Mouse (Mus musculus) erythroblast, embryonic 14.5 days (primary cell): ENCODE measurements around the gene Gm20521. TPM values are rescaled to one million over a fixed set of nuclear protein-coding genes. Genes with fewer than 3 reads are reported as not detected.

Source experiments
- H3K27me3 ChIP-seq: 2 replicates; pipeline ENCODE4 v1.6.1; 2012; ENCODE audit warnings: inconsistent platforms; ENCODE audit not compliant: control insufficient read depth
- H3K36me3 ChIP-seq: 2 replicates; pipeline ENCODE4 v1.6.1; 2012; ENCODE audit warnings: mild to moderate bottlenecking, inconsistent platforms; ENCODE audit not compliant: control insufficient read depth
- H3K4me1 ChIP-seq: 2 replicates; pipeline ENCODE4 v1.6.1; 2012; ENCODE audit warnings: inconsistent platforms; ENCODE audit not compliant: control insufficient read depth
- H3K4me3 ChIP-seq: replicated peaks from 2 replicates; pipeline ENCODE3; 2012; ENCODE audit warnings: moderate library complexity, mild to moderate bottlenecking, inconsistent platforms
- H3K9me3 ChIP-seq: 2 replicates; pipeline ENCODE4 v1.6.1; 2012; ENCODE audit warnings: low read length, inconsistent platforms, mixed read lengths; ENCODE audit not compliant: control insufficient read depth
- GATA1 ChIP-seq: IDR thresholded peaks from 2 replicates; pipeline ENCODE4 v1.6.1; 2012; ENCODE audit warnings: low read length, inconsistent platforms, mixed read lengths
- TAL1 ChIP-seq: IDR thresholded peaks from 3 replicates; pipeline ENCODE4 v1.6.1; 2012; ENCODE audit warnings: low read length, inconsistent platforms, mixed read lengths
- polyA plus RNA-seq: library from polyadenylated mRNA; stranded (reverse); fragments of >175 nt; gene quantifications from 2 replicates; pipeline ENCODE4 v1.2.3, GENCODE M21; 2012

The Gm20521 gene
- polyA plus RNA-seq, 1 experiment, result 0.14 TPM

- Histone ChIP-seq H3K27me3 (no peaks in the 10 kb centered on the region), H3K4me1 (peaks cover 16% of the 10 kb centered on the region), H3K4me3 (no peak overlapping the region), H3K36me3 (no peaks in the 10 kb centered on the region), H3K9me3 (no peaks in the 10 kb centered on the region; the same call in 1 of the 2 replicates)
- TF ChIP-seq GATA1, result no peak
- no peak for TF ChIP-seq TAL1
These were observed 17.6 kb upstream of the Gm20521 start for GRCm38 (mm10) chr14:54865626-54866025.

- Histone ChIP-seq H3K9me3 (no peaks in the 10 kb centered on the region; the same call in 1 of the 2 replicates), H3K4me3 (no peak overlapping the region), H3K4me1 (peaks cover 16% of the 10 kb centered on the region), H3K36me3 (no peaks in the 10 kb centered on the region), H3K27me3 (no peaks in the 10 kb centered on the region)
- no peak for TF ChIP-seq GATA1
- TF ChIP-seq TAL1, result no peak
These were observed 17.0 kb upstream of the Gm20521 start for GRCm38 (mm10) chr14:54866268-54866667.

DNA sequence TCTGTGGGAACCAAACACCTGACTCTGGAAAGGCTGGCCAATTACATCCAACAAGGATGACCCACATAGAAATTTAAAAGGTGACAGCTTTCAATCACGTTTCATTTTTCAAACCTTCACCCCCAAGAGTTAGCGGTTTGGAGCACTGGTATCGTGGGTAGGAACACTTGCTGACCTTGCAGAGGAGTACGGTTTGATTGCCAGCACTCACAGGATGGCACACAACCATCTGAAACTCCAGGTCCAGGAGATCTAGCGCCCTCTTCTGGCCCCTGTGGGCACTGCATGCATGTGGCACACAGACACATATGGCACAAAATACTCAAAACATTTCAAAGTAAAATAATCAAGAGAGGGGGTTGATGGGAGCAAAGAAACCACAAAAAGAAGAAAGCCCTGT is 16.3 kb upstream of the Gm20521 start:
- H3K36me3 ChIP-seq, result no peaks in the 10 kb centered on the region
- TF ChIP-seq TAL1, result no peak
- no peak for TF ChIP-seq GATA1
- H3K9me3 ChIP-seq, result no peaks in the 10 kb centered on the region; the same call in 1 of the 2 replicates
- peaks cover 16% of the 10 kb centered on the region for H3K4me1 ChIP-seq
- no peaks in the 10 kb centered on the region for H3K27me3 ChIP-seq
- no peak overlapping the region for H3K4me3 ChIP-seq

- no peaks in the 10 kb centered on the region; the same call in 1 of the 2 replicates for H3K9me3 ChIP-seq
- peaks cover 16% of the 10 kb centered on the region for H3K4me1 ChIP-seq
- H3K27me3 ChIP-seq, result no peaks in the 10 kb centered on the region
- H3K36me3 ChIP-seq, result no peaks in the 10 kb centered on the region
- no peak for TF ChIP-seq GATA1
- no peak for TF ChIP-seq TAL1
- no peak overlapping the region for H3K4me3 ChIP-seq
These were observed 15.2 kb upstream of the Gm20521 start for GRCm38 (mm10) chr14:54868026-54868425.

GRCm38 (mm10) chr14:54870861-54871260 is 12.4 kb upstream of the Gm20521 start, which contains the start of gene Homez:
Gene Homez, minus strand, starts transcription at chr14:54870961.
- H3K36me3 ChIP-seq, result no peaks in the 10 kb centered on the region

DNA sequence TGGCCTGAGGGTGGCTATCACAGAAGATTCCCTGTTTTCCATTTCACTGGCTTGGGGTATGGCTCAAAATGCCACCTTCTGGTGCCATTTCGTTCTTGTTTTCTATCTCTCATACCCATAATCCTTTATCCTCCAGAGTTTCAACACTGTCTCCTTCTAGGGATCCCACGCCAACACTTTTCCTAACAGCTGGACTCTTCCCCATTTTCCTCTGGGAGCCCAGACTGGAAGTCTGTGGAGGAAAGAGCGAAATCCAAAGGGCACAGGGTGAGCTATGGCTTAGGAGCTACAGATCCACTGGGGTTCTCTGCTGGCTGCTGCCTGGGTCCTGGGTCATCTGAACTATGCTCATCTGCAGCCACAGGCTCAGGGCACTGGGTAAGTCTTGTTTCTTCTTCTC is 9.1 kb upstream of the Gm20521 start:
- Histone ChIP-seq H3K27me3 (peaks cover 36% of the 10 kb centered on the region), H3K36me3 (no peaks in the 10 kb centered on the region), H3K4me1 (peaks cover 23% of the 10 kb centered on the region), H3K9me3 (no peaks in the 10 kb centered on the region), H3K4me3 (no peak overlapping the region)
- TF ChIP-seq GATA1 (no peak), TAL1 (no peak)

More at GRCm38 (mm10) chr14:54870861-54871260, 12.4 kb upstream of the Gm20521 start, which contains the start of gene Homez:
- H3K9me3 ChIP-seq, result no peaks in the 10 kb centered on the region; the same call in 1 of the 2 replicates
- TF ChIP-seq GATA1 (no peak), TAL1 (no peak)
- H3K4me3 ChIP-seq, result no peak within 1 kb of the TSS
- H3K27me3 ChIP-seq, result peaks cover 13% of the 10 kb centered on the region
- H3K4me1 ChIP-seq, result peaks cover 3% of the 10 kb centered on the region

GRCm38 (mm10) chr14:54875844-54876538 is 7.2 kb upstream of the Gm20521 start:
- H3K9me3 ChIP-seq, result peaks cover 2% of the 10 kb centered on the region
- H3K27me3 ChIP-seq, result peaks cover 36% of the 10 kb centered on the region
- no peaks in the 10 kb centered on the region for H3K36me3 ChIP-seq
- TF ChIP-seq GATA1 (no peak), TAL1 (no peak)
- H3K4me3 ChIP-seq, result peak overlapping the region; percentile 76
- peaks cover 23% of the 10 kb centered on the region for H3K4me1 ChIP-seq

DNA sequence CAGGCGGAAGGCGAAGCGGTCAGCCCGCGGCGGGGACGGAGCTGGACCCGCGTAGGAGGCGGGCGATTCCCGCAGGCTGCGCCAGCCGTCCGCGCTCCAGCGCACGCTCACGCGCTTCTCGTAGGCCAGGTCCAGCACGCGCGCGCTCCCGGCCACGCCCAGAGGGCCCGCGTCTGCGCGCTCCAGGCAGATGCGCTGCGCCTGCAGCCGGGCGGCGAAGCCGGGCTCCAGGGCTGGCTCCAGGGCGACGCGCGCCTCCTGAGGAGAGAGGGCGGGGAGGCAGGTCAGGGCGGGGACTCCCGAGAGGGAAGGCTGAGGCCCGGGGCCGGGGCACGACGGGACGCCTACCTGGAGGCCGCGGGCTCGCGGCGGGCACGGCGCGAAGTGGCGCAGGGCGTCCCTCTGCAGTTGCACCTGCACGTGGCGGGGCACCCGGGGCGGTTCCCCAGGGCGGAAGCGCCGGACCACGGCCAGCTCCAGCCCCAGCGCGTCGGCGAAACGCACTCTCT is 6.6 kb upstream of the Gm20521 start:
- H3K4me1 ChIP-seq, result peaks cover 23% of the 10 kb centered on the region
- H3K9me3 ChIP-seq, result peaks cover 5% of the 10 kb centered on the region
- H3K27me3 ChIP-seq, result peaks cover 36% of the 10 kb centered on the region
- peak overlapping the region; percentile 76 for H3K4me3 ChIP-seq
- H3K36me3 ChIP-seq, result no peaks in the 10 kb centered on the region
- TF ChIP-seq TAL1 (no peak), GATA1 (no peak)

- Histone ChIP-seq H3K36me3 (no peaks in the 10 kb centered on the region), H3K4me3 (peak within 1 kb of the TSS; percentile 76), H3K27me3 (peaks cover 36% of the 10 kb centered on the region), H3K4me1 (peaks cover 23% of the 10 kb centered on the region), H3K9me3 (peaks cover 5% of the 10 kb centered on the region)
- TF ChIP-seq TAL1, result no peak
- no peak for TF ChIP-seq GATA1
These were observed 6.1 kb upstream of the Gm20521 start, which contains the start of gene Ppp1r3e for GRCm38 (mm10) chr14:54877048-54877715. Gene Ppp1r3e, minus strand, starts transcription at chr14:54877550.
